Mouse (Mus musculus): ENCODE results near the gene Tspan15. TPM values are rescaled to one million over a fixed set of nuclear protein-coding genes. Genes with fewer than 3 reads are reported as not detected.

The Tspan15 gene
- total and polyA plus RNA-seq, 3 experiments: 0.23 to 2.2 TPM; not detected in 1

GRCm38 (mm10) chr10:62135696-62136470 is 95.2 kb downstream of the Tspan15 start:
- H3K4me3 ChIP-seq (ENCODE audit: control insufficient read depth in 1 of 2, insufficient read depth in 1 of 2, low read depth in 2 of 2, low read length in 2 of 2): no peak overlapping the region
- H3K79me2 ChIP-seq (ENCODE audit: control insufficient read depth, insufficient read depth, low read length, poor library complexity): no peaks in the 10 kb centered on the region
- DNase-seq (ENCODE audit: low read depth, low spot score): no peak
- TF ChIP-seq POLR2AphosphoS5 (IDR thresholded peaks at IDR 0.05; ENCODE audit: borderline replicate concordance, low read depth, low read length): no peak
- no peak for TF ChIP-seq RCOR1 (IDR thresholded peaks at IDR 0.05; ENCODE audit: low read depth, low read length)
- TF ChIP-seq MXI1 (IDR thresholded peaks at IDR 0.05; ENCODE audit: low read depth, low read length): no peak
- no peak for TF ChIP-seq CTCF (IDR thresholded peaks at IDR 0.05 in 2 of 3, conservative IDR thresholded peaks at IDR 0.05 in 1 of 3; ENCODE audit: control insufficient read depth in 1 of 3, insufficient read depth in 1 of 3, low read depth in 2 of 3, low read length in 3 of 3, poor library complexity in 1 of 3, severe bottlenecking in 1 of 3)
- TF ChIP-seq JUND (IDR thresholded peaks at IDR 0.05; ENCODE audit: low read depth, low read length): no peak
- TF ChIP-seq POLR2AphosphoS2 (IDR thresholded peaks at IDR 0.05; ENCODE audit: low read length): no peak
- no peak for TF ChIP-seq RAD21 (IDR thresholded peaks at IDR 0.05; ENCODE audit: low read depth, low read length)
- no peak for TF ChIP-seq E2F4 (IDR thresholded peaks at IDR 0.05; ENCODE audit: borderline replicate concordance, low read depth, low read length)
- TF ChIP-seq USF1 (IDR thresholded peaks at IDR 0.05; ENCODE audit: low read depth, low read length): no peak
- no peak for TF ChIP-seq UBTF (IDR thresholded peaks at IDR 0.05; ENCODE audit: borderline replicate concordance, insufficient read depth, low read depth, low read length)
- TF ChIP-seq SMC3 (IDR thresholded peaks at IDR 0.05; ENCODE audit: low read depth, low read length): no peak
- TF ChIP-seq MAFK (IDR thresholded peaks at IDR 0.05; ENCODE audit: borderline replicate concordance, low read depth, low read length): no peak
- no peak for TF ChIP-seq USF2 (IDR thresholded peaks at IDR 0.05; ENCODE audit: borderline replicate concordance in 1 of 2, insufficient read depth in 1 of 2, low read depth in 1 of 2, low read length in 2 of 2)
- no peak for TF ChIP-seq KAT2A (conservative IDR thresholded peaks at IDR 0.05; ENCODE audit: low read depth, low read length)
- TF ChIP-seq HCFC1 (IDR thresholded peaks at IDR 0.05; ENCODE audit: low read depth, low read length): no peak
- no peak for TF ChIP-seq MYB (IDR thresholded peaks at IDR 0.05; ENCODE audit: low read depth, low read length)
- no peaks in the 10 kb centered on the region for H3K36me3 ChIP-seq (ENCODE audit: control insufficient read depth in 1 of 2, insufficient read depth in 2 of 2, low read length in 2 of 2)
- H3K9me3 ChIP-seq (replicated peaks; ENCODE audit: insufficient read depth, low read length): no peaks in the 10 kb centered on the region
- no peak overlapping the region for H3K27ac ChIP-seq (ENCODE audit: control insufficient read depth, low read depth, low read length)
- no peak overlapping the region for H3K9ac ChIP-seq (ENCODE audit: control insufficient read depth, low read depth, low read length, poor library complexity, severe bottlenecking)
- no peaks in the 10 kb centered on the region for H3K27me3 ChIP-seq (ENCODE audit: control insufficient read depth in 1 of 2, insufficient read depth in 2 of 2, low read length in 2 of 2)
- no peaks in the 10 kb centered on the region for H3K4me1 ChIP-seq (ENCODE audit: control insufficient read depth in 1 of 2, insufficient read depth in 2 of 2, low read length in 2 of 2)

Other genes starting within 250 kb of the Tspan15 start
- gene Neurog3, start 98.2 kb downstream of the Tspan15 start, total RNA-seq (2012; rRNA removed): not detected in 2 replicates
- gene Neurog3, start 98.2 kb downstream of the Tspan15 start, polyA plus RNA-seq (2012; ENCODE audit: insufficient read depth in 1 of 2, insufficient read length in 2 of 2, low read depth in 1 of 2, low replicate concordance in 2 of 2, missing spikeins in 1 of 2): not detected
- 13.8 and 19.0 TPM in 2 replicates for gene Fam241b, start 87.3 kb downstream of the Tspan15 start, total RNA-seq (2012; rRNA removed)
- gene Fam241b, start 87.3 kb downstream of the Tspan15 start, polyA plus RNA-seq (2012; ENCODE audit: insufficient read depth in 1 of 2, insufficient read length in 2 of 2, low read depth in 1 of 2, low replicate concordance in 2 of 2, missing spikeins in 1 of 2): 10 to 100 TPM in 1 of 2 experiments, not detected in 1; 11.2 TPM
- not detected in 2 replicates for gene Tacr2, start 21.2 kb upstream of the Tspan15 start, total RNA-seq (2012; rRNA removed)
- gene Tacr2, start 21.2 kb upstream of the Tspan15 start, polyA plus RNA-seq (2012; ENCODE audit: insufficient read depth in 1 of 2, insufficient read length in 2 of 2, low read depth in 1 of 2, low replicate concordance in 2 of 2, missing spikeins in 1 of 2): under 1 TPM in 1 of 2 experiments, not detected in 1; 0.06 TPM
- gene Hk1, start 148.7 kb upstream of the Tspan15 start, total RNA-seq (2012; rRNA removed): 441 and 515 TPM in 2 replicates
- gene Hk1, start 148.7 kb upstream of the Tspan15 start, polyA plus RNA-seq (2012; ENCODE audit: insufficient read depth in 1 of 2, insufficient read length in 2 of 2, low read depth in 1 of 2, low replicate concordance in 2 of 2, missing spikeins in 1 of 2): 100 to 1,000 TPM; 192 to 740 TPM
- 0.42 and 0.69 TPM in 2 replicates for gene Hkdc1, start 191.2 kb upstream of the Tspan15 start, total RNA-seq (2012; rRNA removed)
- gene Hkdc1, start 191.2 kb upstream of the Tspan15 start, polyA plus RNA-seq (2012; ENCODE audit: insufficient read depth in 1 of 2, insufficient read length in 2 of 2, low read depth in 1 of 2, low replicate concordance in 2 of 2, missing spikeins in 1 of 2): under 1 TPM in 1 of 2 experiments, not detected in 1; 0.38 TPM
- gene 4930507D05Rik, start 218.2 kb upstream of the Tspan15 start, total RNA-seq (2012; rRNA removed): 0.36 and 0.58 TPM in 2 replicates
- under 1 TPM in 1 of 2 experiments, not detected in 1; 0.33 TPM for gene 4930507D05Rik, start 218.2 kb upstream of the Tspan15 start, polyA plus RNA-seq (2012; ENCODE audit: insufficient read depth in 1 of 2, insufficient read length in 2 of 2, low read depth in 1 of 2, low replicate concordance in 2 of 2, missing spikeins in 1 of 2)
- 42.3 and 51.8 TPM in 2 replicates for gene Supv3l1, start 218.5 kb upstream of the Tspan15 start, total RNA-seq (2012; rRNA removed)
- gene Supv3l1, start 218.5 kb upstream of the Tspan15 start, polyA plus RNA-seq (2012; ENCODE audit: insufficient read depth in 1 of 2, insufficient read length in 2 of 2, low read depth in 1 of 2, low replicate concordance in 2 of 2, missing spikeins in 1 of 2): 10 to 100 TPM in 1 of 2 experiments, not detected in 1; 72.0 TPM

Data from MEL (cell line).